Mouse (Mus musculus) ES-E14 (cell line): ENCODE data around the gene Arhgef2. TPM values are rescaled to one million over a fixed set of nuclear protein-coding genes. Genes with fewer than 3 reads are reported as not detected.

Experiments
- DNase-seq: peaks from one replicate; pipeline ENCODE4 v3.0.0-alpha.2; 2013; ENCODE audit warnings: low read depth, low spot score
- H3K27ac ChIP-seq: 2 replicates; pipeline ENCODE4 v1.5.1; 2012; ENCODE audit warnings: low read depth, mild to moderate bottlenecking, low read length, moderate library complexity, mixed read lengths; ENCODE audit not compliant: poor library complexity, insufficient read depth, severe bottlenecking
- H3K36me3 ChIP-seq: 2 replicates; pipeline ENCODE4 v1.6.1; 2012; ENCODE audit warnings: mild to moderate bottlenecking, low read length, moderate library complexity, mixed read lengths; ENCODE audit not compliant: control insufficient read depth, poor library complexity, insufficient read depth, severe bottlenecking
- H3K4me1 ChIP-seq, 2 experiments: fragments of 150-350 bp in 1 of 2; sonication (generic) in 1 of 2; 2 replicates each; pipeline ENCODE4 v1.6.1; 2012; ENCODE audit warnings: low read length in 2 of 2, mild to moderate bottlenecking in 1 of 2, mixed read lengths in 1 of 2; ENCODE audit not compliant: control insufficient read depth in 2 of 2, insufficient read depth in 2 of 2, poor library complexity in 1 of 2
- H3K4me3 ChIP-seq, 2 experiments: fragments of 150-350 bp in 1 of 2; sonication (generic) in 1 of 2; 2 replicates each; pipeline ENCODE4 v1.5.1; 2012; ENCODE audit warnings: low read length in 2 of 2, low read depth in 1 of 2, mild to moderate bottlenecking in 1 of 2, mixed read lengths in 1 of 2; ENCODE audit not compliant: insufficient read depth in 1 of 2, poor library complexity in 1 of 2, severe bottlenecking in 1 of 2
- H3K9ac ChIP-seq: 2 replicates; pipeline ENCODE4 v1.6.1; 2012; ENCODE audit warnings: low read depth, mild to moderate bottlenecking, low read length, mixed read lengths; ENCODE audit not compliant: poor library complexity, insufficient read depth, severe bottlenecking
- H3K9me3 ChIP-seq: fragments of 150-350 bp; sonication (generic); 2 replicates; pipeline ENCODE4 v1.6.1; 2012; ENCODE audit warnings: low read depth, mild to moderate bottlenecking, low read length; ENCODE audit not compliant: control insufficient read depth, insufficient read depth
- CHD2 ChIP-seq: IDR thresholded peaks from 2 replicates; pipeline ENCODE4 v1.6.1; 2014; ENCODE audit warnings: mild to moderate bottlenecking, low read depth, low read length, inconsistent platforms
- HCFC1 ChIP-seq: IDR thresholded peaks from 2 replicates; pipeline ENCODE4 v1.6.1; 2012; ENCODE audit warnings: low read length, inconsistent platforms, borderline replicate concordance; ENCODE audit not compliant: insufficient read depth
- MAFK ChIP-seq: IDR thresholded peaks from 2 replicates; pipeline ENCODE4 v1.6.1; 2014; ENCODE audit warnings: mild to moderate bottlenecking, low read depth, low read length, inconsistent platforms; ENCODE audit not compliant: insufficient read depth
- ZC3H11A ChIP-seq: IDR thresholded peaks from 2 replicates; pipeline ENCODE4 v1.6.1; 2012; ENCODE audit warnings: low read depth, mild to moderate bottlenecking, inconsistent platforms, low read length, borderline replicate concordance
- ZNF384 ChIP-seq: IDR thresholded peaks from 2 replicates; pipeline ENCODE4 v1.6.1; 2012; ENCODE audit warnings: low read depth, low read length, inconsistent platforms
- in situ Hi-C, 2 experiments: fragments of 600-800 bp; cut with MboI; formaldehyde crosslinking; loops; one replicate each; pipeline ENCODE4 v1.15.1; 2025; ENCODE audit warnings: low sequenced_read_pairs in 2 of 2, inconsistent platforms in 1 of 2; ENCODE audit not compliant: unreplicated experiment in 2 of 2
- total RNA-seq: library from RNA; depleted of rRNA; stranded (reverse); fragments of 300-350 nt; gene quantifications from 2 replicates; pipeline ENCODE4 v1.2.3, GENCODE M21; 2012

Arhgef2 gene
- total RNA-seq, 1 experiment = 50.8 TPM

- peaks cover 8% of the 10 kb centered on the region for H3K36me3 ChIP-seq
- H3K9ac ChIP-seq = no peak overlapping the region
- DNase-seq = no peak
- no peak overlapping the region for H3K27ac ChIP-seq
- in situ Hi-C loops = no loop called here
- no peak overlapping the region for H3K4me3 ChIP-seq
- H3K4me1 ChIP-seq = peaks cover 0 to 11% of the 10 kb centered on the region in 2 experiments; a peak in 2 of 4 replicates
- no peak for TF ChIP-seq ZNF384
- no peak for TF ChIP-seq HCFC1
- TF ChIP-seq MAFK = no peak
- TF ChIP-seq CHD2 = no peak
- no peak for TF ChIP-seq ZC3H11A
- H3K9me3 ChIP-seq = no peaks in the 10 kb centered on the region
Observed at GRCm38 (mm10) chr3:88651669-88652618, 46.2 kb downstream of the Arhgef2 start.

- Histone ChIP-seq H3K27ac (no peak within 1 kb of the TSS), H3K4me1 (peaks cover 0 to 9% of the 10 kb centered on the region in 2 experiments; a peak in 1 of 4 replicates), H3K36me3 (peaks cover 3% of the 10 kb centered on the region), H3K9me3 (no peaks in the 10 kb centered on the region), H3K9ac (no peak within 1 kb of the TSS), H3K4me3 (no peak within 1 kb of the TSS)
- TF ChIP-seq CHD2 (no peak), MAFK (no peak), HCFC1 (no peak), ZNF384 (no peak), ZC3H11A (no peak)
- in situ Hi-C loops = no loop called here
- DNase-seq = no peak
Observed at GRCm38 (mm10) chr3:88652846-88653515, 47.2 kb downstream of the Arhgef2 start, which contains the start of gene Rxfp4. Gene Rxfp4, minus strand, starts transcription at chr3:88653142.

- H3K9me3 ChIP-seq = no peaks in the 10 kb centered on the region
- TF ChIP-seq ZC3H11A = no peak
- TF ChIP-seq HCFC1 = no peak
- TF ChIP-seq ZNF384 = no peak
- no peak for TF ChIP-seq MAFK
- TF ChIP-seq CHD2 = no peak
- peaks cover 0 to 6% of the 10 kb centered on the region in 2 experiments; a peak in 1 of 4 replicates for H3K4me1 ChIP-seq
- in situ Hi-C loops = no loop called here
- no peaks in the 10 kb centered on the region for H3K36me3 ChIP-seq
- no peak overlapping the region for H3K9ac ChIP-seq
- no peak for DNase-seq
- H3K4me3 ChIP-seq = no peak overlapping the region
- no peak overlapping the region for H3K27ac ChIP-seq
Observed at GRCm38 (mm10) chr3:88653516-88654370, 48.0 kb downstream of the Arhgef2 start.

GRCm38 (mm10) chr3:88654621-88655020 is 48.9 kb downstream of the Arhgef2 start:
- no peaks in the 10 kb centered on the region for H3K36me3 ChIP-seq
- no peak overlapping the region for H3K9ac ChIP-seq
- no peak overlapping the region for H3K4me3 ChIP-seq
- H3K27ac ChIP-seq = no peak overlapping the region
- peaks cover 0 to 6% of the 10 kb centered on the region in 2 experiments; a peak in 1 of 4 replicates for H3K4me1 ChIP-seq
- TF ChIP-seq ZNF384 (no peak), ZC3H11A (no peak), MAFK (no peak), HCFC1 (no peak), CHD2 (no peak)
- no peak for DNase-seq
- in situ Hi-C loops = no loop called here
- no peaks in the 10 kb centered on the region for H3K9me3 ChIP-seq
